Mouse (Mus musculus) heart, adult 11 months (tissue): ENCODE data around the gene Atp13a2.

Experiments used
- DNase-seq: peaks from one replicate; pipeline ENCODE4 v3.0.0; 2022

Gene Atp13a2

GRCm38 (mm10) chr4:141048810-141049475 is 62.3 kb downstream of the Atp13a2 start:
- DNase-seq: no peak

GRCm38 (mm10) chr4:141049476-141049835 is 62.8 kb downstream of the Atp13a2 start:
- DNase-seq: no peak

GRCm38 (mm10) chr4:141052442-141052841 is 65.8 kb downstream of the Atp13a2 start:
- no peak for DNase-seq

- no peak for DNase-seq
Observed at GRCm38 (mm10) chr4:141053138-141053537, 66.5 kb downstream of the Atp13a2 start.

- no peak for DNase-seq
Observed at GRCm38 (mm10) chr4:141053568-141054161, 67.0 kb downstream of the Atp13a2 start.
